Mouse (Mus musculus) lung, embryonic 15.5 days (tissue): ENCODE results near the gene Nol3. TPM values are rescaled to one million over a fixed set of nuclear protein-coding genes. Genes with fewer than 3 reads are reported as not detected.

Experiments used
- ATAC-seq: fragments of 200-750 bp; cut with Nextera tagmentation; 2 replicates; pipeline ENCODE4 v1.8.0; 2017; ENCODE audit warnings: moderate number of reproducible peaks, borderline replicate concordance; ENCODE audit not compliant: low FRiP score, low TSS enrichment; ENCODE audit errors: extremely low read depth
- H3K27ac ChIP-seq: fragments of 300-500 bp; sonication (generic); 2 replicates; pipeline ENCODE4 v1.5.1; 2015; ENCODE audit warnings: moderate library complexity, mild to moderate bottlenecking, inconsistent platforms
- H3K27me3 ChIP-seq: fragments of 300-500 bp; sonication (generic); 2 replicates; pipeline ENCODE4 v1.6.1; 2015; ENCODE audit warnings: inconsistent platforms
- H3K36me3 ChIP-seq: fragments of 300-500 bp; sonication (generic); 2 replicates; pipeline ENCODE4 v1.6.1; 2015; ENCODE audit warnings: inconsistent platforms
- H3K4me1 ChIP-seq: fragments of 300-500 bp; sonication (generic); 2 replicates; pipeline ENCODE4 v1.6.1; 2015; ENCODE audit warnings: inconsistent platforms
- H3K4me2 ChIP-seq: fragments of 300-500 bp; sonication (generic); 2 replicates; pipeline ENCODE4 v1.6.1; 2015; ENCODE audit warnings: inconsistent platforms, mild to moderate bottlenecking, moderate library complexity
- H3K4me3 ChIP-seq: fragments of 300-500 bp; sonication (generic); 2 replicates; pipeline ENCODE4 v1.5.1; 2015; ENCODE audit warnings: mild to moderate bottlenecking, inconsistent platforms
- H3K9ac ChIP-seq: fragments of 300-500 bp; sonication (generic); 2 replicates; pipeline ENCODE4 v1.6.1; 2015; ENCODE audit warnings: inconsistent platforms
- H3K9me3 ChIP-seq: fragments of 300-500 bp; sonication (generic); 2 replicates; pipeline ENCODE4 v1.6.1; 2016; ENCODE audit warnings: inconsistent platforms
- WGBS: fragments of 180-500 bp; shearing (Covaris S2); methylation state at CpG from one replicate; pipeline ENCODE4 v1.1.7; 2015; 5-methylcytosine and 5-hydroxymethylcytosine counted together
- polyA plus RNA-seq: library from polyadenylated mRNA; unstranded; fragments of >200 nt; fragmentation: Nextera tagmentation; extraction: Ambion mirVana; gene quantifications from 2 replicates; pipeline ENCODE4 v1.2.1, GENCODE M21; 2015

The Nol3 gene
- polyA plus RNA-seq, 1 experiment from 2014 or later, result 1.7 TPM

GRCm38 (mm10) chr8:105265128-105265527 is 10.8 kb upstream of the Nol3 start:
- no peaks in the 10 kb centered on the region for H3K9me3 ChIP-seq
- peaks cover 50% of the 10 kb centered on the region for H3K4me1 ChIP-seq
- WGBS, result 8% methylated on average over 10 of the region's 10 CpGs
- H3K27ac ChIP-seq, result no peak overlapping the region
- peaks cover 57% of the 10 kb centered on the region for H3K27me3 ChIP-seq
- peak overlapping the region; percentile 51; the same call in 1 of the 2 replicates for H3K9ac ChIP-seq
- peak overlapping the region; percentile 73 for H3K4me3 ChIP-seq
- H3K36me3 ChIP-seq, result no peaks in the 10 kb centered on the region
- H3K4me2 ChIP-seq, result peak overlapping the region; percentile 93
- ATAC-seq, result no peak

DNA sequence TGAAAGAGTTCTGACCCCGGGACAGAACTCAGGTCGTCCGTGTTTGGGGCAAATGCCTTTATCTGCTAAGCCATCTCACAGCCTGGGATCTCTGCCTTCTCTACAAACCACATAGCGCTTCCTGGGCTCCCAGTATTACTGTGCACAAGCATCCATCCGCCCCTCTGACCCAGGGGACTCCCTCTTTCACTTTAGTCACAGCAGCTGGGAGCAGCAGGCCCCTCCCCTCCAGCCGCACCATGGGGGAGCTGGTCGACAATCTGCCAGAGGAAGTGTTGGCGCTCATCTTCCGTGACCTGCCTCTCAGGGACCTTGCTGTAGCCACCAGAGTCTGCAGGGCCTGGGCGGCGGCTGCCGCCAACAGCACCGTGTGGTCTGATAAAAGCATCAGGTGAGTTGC is 9.2 kb upstream of the Nol3 start:
- WGBS, result 33% methylated on average over 13 of the region's 13 CpGs
- H3K9me3 ChIP-seq, result no peaks in the 10 kb centered on the region
- peaks cover 54% of the 10 kb centered on the region for H3K4me1 ChIP-seq
- no peak for ATAC-seq
- H3K27me3 ChIP-seq, result peaks cover 62% of the 10 kb centered on the region
- no peaks in the 10 kb centered on the region for H3K36me3 ChIP-seq
- H3K27ac ChIP-seq, result no peak overlapping the region
- no peak overlapping the region for H3K4me2 ChIP-seq
- H3K9ac ChIP-seq, result no peak overlapping the region
- H3K4me3 ChIP-seq, result no peak overlapping the region

DNA sequence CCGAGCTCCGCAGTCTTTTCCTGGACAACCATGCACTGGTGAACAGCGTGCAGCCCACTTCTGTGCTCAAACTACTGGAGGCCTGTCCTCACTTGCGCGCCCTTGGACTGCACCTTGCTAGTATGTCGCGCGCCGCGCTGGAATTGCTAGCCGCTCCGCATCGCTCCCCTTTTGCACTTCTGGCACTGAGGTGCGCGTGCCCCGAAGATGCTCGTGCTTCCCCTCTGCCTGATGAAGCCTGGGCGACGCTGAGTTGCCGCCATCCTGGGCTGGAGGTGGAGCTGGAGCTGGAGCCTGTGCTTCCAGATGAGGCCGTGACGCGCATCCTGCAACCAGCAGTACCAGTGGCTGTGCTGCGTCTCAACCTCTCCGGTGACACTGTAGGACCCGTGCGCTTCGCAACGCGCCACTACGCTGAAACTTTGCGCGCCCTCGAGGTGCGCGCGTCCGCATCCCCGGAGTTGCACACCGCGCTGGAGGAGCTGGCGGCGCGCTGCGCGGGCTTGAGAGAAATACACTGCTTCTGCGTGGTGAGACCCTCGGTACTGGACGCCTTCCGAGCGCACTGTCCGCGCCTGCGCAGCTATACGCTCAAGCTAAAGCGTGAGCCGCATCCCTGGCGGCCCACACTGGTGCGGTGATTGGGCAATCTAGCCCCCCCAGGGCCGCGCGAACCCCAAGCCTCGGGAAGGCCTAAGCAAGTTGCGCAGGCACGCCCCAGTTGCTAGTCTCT is 7.4 kb upstream of the Nol3 start:
- peak overlapping the region; percentile 91 for H3K4me2 ChIP-seq
- H3K27me3 ChIP-seq, result peaks cover 70% of the 10 kb centered on the region
- peak; percentile 32; the same call in 1 of the 2 replicates for ATAC-seq
- H3K9ac ChIP-seq, result peak overlapping the region; percentile 28
- peak overlapping the region; percentile 45 for H3K4me3 ChIP-seq
- WGBS, result 1% methylated on average over 65 of the region's 65 CpGs
- no peak overlapping the region for H3K27ac ChIP-seq
- H3K4me1 ChIP-seq, result peaks cover 49% of the 10 kb centered on the region
- no peaks in the 10 kb centered on the region for H3K9me3 ChIP-seq
- no peaks in the 10 kb centered on the region for H3K36me3 ChIP-seq

DNA sequence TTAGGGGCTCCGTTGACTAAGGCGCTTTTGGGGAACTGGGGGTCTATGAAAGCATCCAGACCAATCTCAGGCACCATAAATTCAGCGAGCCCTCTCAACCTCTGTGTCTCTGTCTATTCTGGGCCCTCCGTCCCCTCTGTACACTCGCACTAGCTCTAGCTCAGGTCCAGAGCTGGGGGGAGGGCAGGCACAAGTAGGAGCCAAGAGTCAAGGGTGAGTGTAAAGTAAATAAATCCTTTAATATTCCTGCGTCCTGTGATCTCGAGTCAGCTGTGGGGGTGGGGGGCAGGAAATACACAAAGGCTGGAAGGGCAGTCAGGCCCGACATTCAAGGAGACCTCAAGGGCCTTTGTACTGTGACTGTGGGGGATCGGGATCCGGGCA is 6.9 kb upstream of the Nol3 start:
- H3K36me3 ChIP-seq, result no peaks in the 10 kb centered on the region
- peaks cover 45% of the 10 kb centered on the region for H3K4me1 ChIP-seq
- peaks cover 74% of the 10 kb centered on the region for H3K27me3 ChIP-seq
- WGBS, result 3% methylated on average over 10 of the region's 10 CpGs
- peak overlapping the region; percentile 91 for H3K4me2 ChIP-seq
- no peak overlapping the region for H3K27ac ChIP-seq
- ATAC-seq, result peak; percentile 16; the same call in 1 of the 2 replicates
- H3K9me3 ChIP-seq, result no peaks in the 10 kb centered on the region
- H3K9ac ChIP-seq, result peak overlapping the region; percentile 28; the same call in 1 of the 2 replicates
- peak overlapping the region; percentile 45 for H3K4me3 ChIP-seq

GRCm38 (mm10) chr8:105269461-105269947 is 6.4 kb upstream of the Nol3 start, which contains the start of gene Hsf4:
Gene Hsf4 (plus strand): TSS chr8:105269801.
- peaks cover 78% of the 10 kb centered on the region for H3K27me3 ChIP-seq
- WGBS, result under 1% methylated on average over 42 of the region's 42 CpGs

DNA sequence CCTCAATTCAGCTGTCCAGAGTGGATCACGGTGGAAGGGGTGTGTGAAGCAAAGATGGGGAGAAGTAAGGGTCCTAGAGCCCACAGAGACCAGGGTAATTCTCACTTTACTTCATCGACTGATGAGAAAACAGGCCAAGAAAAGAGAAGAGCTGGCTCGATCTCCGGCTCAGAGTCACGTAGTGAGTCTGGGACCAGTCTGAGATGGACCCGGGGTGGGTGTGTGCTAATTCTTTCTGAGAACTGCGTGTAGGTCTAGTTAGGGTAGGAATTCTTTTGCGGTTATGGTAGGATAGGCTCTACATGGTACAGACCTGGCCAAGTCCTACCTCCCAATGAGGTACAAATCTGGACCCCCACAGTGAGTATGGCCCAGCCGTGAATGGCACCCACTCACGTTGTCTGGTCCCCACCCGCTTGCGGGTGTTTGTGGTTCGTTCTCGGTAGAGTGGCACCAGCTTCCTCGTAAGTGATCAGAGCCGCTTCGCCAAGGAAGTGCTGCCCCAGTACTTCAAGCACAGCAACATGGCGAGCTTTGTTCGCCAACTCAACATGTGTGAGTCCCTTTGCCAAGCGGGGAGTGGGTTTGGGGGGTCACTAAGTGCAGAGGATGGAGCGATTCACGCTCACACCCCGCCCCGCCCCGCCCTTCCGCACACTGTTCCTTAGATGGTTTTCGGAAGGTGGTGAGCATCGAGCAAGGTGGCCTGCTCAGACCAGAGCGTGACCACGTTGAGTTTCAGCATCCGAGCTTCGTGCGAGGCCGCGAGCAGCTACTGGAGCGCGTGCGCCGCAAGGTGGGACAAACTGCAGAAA is 5.6 kb upstream of the Nol3 start:
- Histone ChIP-seq H3K4me2 (peak overlapping the region; percentile 91), H3K9me3 (no peaks in the 10 kb centered on the region)

More at GRCm38 (mm10) chr8:105269461-105269947, 6.4 kb upstream of the Nol3 start, which contains the start of gene Hsf4:
- H3K4me1 ChIP-seq, result peaks cover 44% of the 10 kb centered on the region
- peak within 1 kb of the TSS; percentile 28 for H3K9ac ChIP-seq
- ATAC-seq, result peak; percentile 33; the same call in 1 of the 2 replicates
- peak within 1 kb of the TSS; percentile 91 for H3K4me2 ChIP-seq
- H3K27ac ChIP-seq, result no peak within 1 kb of the TSS
- no peaks in the 10 kb centered on the region for H3K9me3 ChIP-seq
- no peaks in the 10 kb centered on the region for H3K36me3 ChIP-seq
- H3K4me3 ChIP-seq, result peak within 1 kb of the TSS; percentile 45

GRCm38 (mm10) chr8:105270916-105271186 is 5.1 kb upstream of the Nol3 start:
- peak overlapping the region; percentile 91 for H3K4me2 ChIP-seq
- peaks cover 92% of the 10 kb centered on the region for H3K27me3 ChIP-seq
- H3K4me1 ChIP-seq, result peaks cover 43% of the 10 kb centered on the region
- no peaks in the 10 kb centered on the region for H3K9me3 ChIP-seq
- 7% methylated on average over 11 of the region's 11 CpGs for WGBS
- no peak overlapping the region for H3K27ac ChIP-seq
- no peak overlapping the region for H3K9ac ChIP-seq
- no peak for ATAC-seq
- H3K4me3 ChIP-seq, result 0 out of 2 replicates have a peak overlapping the region, but pooled peaks have one; percentile 2
- no peaks in the 10 kb centered on the region for H3K36me3 ChIP-seq

More for the DNA sequence above, 5.6 kb upstream of the Nol3 start:
- Histone ChIP-seq H3K27me3 (peaks cover 86% of the 10 kb centered on the region), H3K36me3 (no peaks in the 10 kb centered on the region), H3K4me1 (peaks cover 39% of the 10 kb centered on the region), H3K27ac (no peak overlapping the region), H3K4me3 (peak overlapping the region; percentile 45), H3K9ac (peak overlapping the region; percentile 28)
- no peak for ATAC-seq
- WGBS, result 6% methylated on average over 39 of the region's 39 CpGs

- Histone ChIP-seq H3K27me3 (peaks cover 96% of the 10 kb centered on the region), H3K27ac (no peak overlapping the region), H3K4me3 (no peak overlapping the region), H3K4me2 (peak overlapping the region; percentile 82; the same call in 1 of the 2 replicates), H3K4me1 (peaks cover 33% of the 10 kb centered on the region), H3K9ac (no peak overlapping the region), H3K36me3 (no peaks in the 10 kb centered on the region), H3K9me3 (no peaks in the 10 kb centered on the region)
- WGBS, result 11% methylated on average over 11 of the region's 11 CpGs
- no peak for ATAC-seq
Measured at GRCm38 (mm10) chr8:105275387-105275786, 553 bp upstream of the Nol3 start.

- H3K36me3 ChIP-seq, result 0 out of 2 replicates have a peak, but pooled peaks cover 2% of the 10 kb centered on the region
- peak overlapping the region; percentile 82 for H3K4me2 ChIP-seq
- 3% methylated on average over 30 of the region's 30 CpGs for WGBS
- no peaks in the 10 kb centered on the region for H3K9me3 ChIP-seq
- H3K27me3 ChIP-seq, result peaks cover 87% of the 10 kb centered on the region
- peak overlapping the region; percentile 16; the same call in 1 of the 2 replicates for H3K9ac ChIP-seq
- peaks cover 29% of the 10 kb centered on the region for H3K4me1 ChIP-seq
- peak; percentile 60; the same call in 1 of the 2 replicates for ATAC-seq
- H3K27ac ChIP-seq, result no peak overlapping the region
- peak overlapping the region; percentile 41 for H3K4me3 ChIP-seq
Measured at GRCm38 (mm10) chr8:105276292-105277120, 566 bp downstream of the Nol3 start.

DNA sequence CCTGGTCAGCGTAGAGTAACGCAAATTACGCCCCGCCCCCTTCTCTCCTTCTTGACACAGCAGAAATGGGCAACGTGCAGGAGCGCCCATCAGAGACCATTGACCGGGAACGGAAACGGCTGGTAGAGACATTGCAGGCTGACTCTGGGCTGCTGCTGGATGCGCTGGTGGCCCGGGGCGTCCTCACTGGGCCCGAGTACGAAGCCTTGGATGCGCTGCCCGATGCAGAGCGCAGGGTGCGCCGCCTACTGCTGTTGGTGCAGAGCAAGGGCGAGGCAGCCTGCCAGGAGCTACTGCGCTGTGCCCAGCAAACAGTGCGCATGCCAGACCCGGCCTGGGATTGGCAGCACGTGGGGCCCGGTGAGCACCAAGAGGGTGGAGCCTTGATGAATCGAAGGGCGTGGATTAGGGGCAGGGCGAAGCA is 3.0 kb downstream of the Nol3 start:
- ATAC-seq, result peak; percentile 35
- peak overlapping the region; percentile 20; the same call in 1 of the 2 replicates for H3K9ac ChIP-seq

DNA sequence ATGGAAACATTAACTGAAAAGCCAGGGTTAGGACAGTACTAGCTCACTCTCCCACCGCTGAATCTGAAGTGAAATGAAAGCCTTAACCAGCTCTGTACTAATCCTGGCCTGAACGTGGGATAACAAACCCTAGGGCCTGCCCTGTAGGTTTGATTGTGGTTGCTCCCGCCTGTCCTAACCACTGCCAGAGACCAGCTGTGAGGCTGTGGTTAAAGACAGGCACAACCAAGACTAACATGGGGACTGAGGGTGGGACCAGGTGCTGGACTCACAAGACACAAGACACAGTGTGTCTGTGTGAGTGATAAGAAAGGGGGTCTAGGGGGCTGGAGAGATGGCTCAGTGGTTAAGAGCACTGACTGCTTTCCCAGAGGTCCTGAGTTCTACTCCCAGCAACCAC is 4.6 kb downstream of the Nol3 start:
- 74% methylated on average over 3 of the region's 3 CpGs for WGBS
- Histone ChIP-seq H3K9ac (no peak overlapping the region), H3K9me3 (no peaks in the 10 kb centered on the region), H3K4me1 (peaks cover 41% of the 10 kb centered on the region), H3K27me3 (peaks cover 50% of the 10 kb centered on the region), H3K27ac (no peak overlapping the region), H3K4me2 (no peak overlapping the region), H3K36me3 (0 out of 2 replicates have a peak, but pooled peaks cover 4% of the 10 kb centered on the region), H3K4me3 (no peak overlapping the region)
- ATAC-seq, result no peak

More for the DNA sequence above, 3.0 kb downstream of the Nol3 start:
- Histone ChIP-seq H3K4me1 (peaks cover 43% of the 10 kb centered on the region), H3K27me3 (peaks cover 67% of the 10 kb centered on the region), H3K36me3 (0 out of 2 replicates have a peak, but pooled peaks cover 4% of the 10 kb centered on the region), H3K4me2 (peak overlapping the region; percentile 51), H3K9me3 (no peaks in the 10 kb centered on the region), H3K27ac (no peak overlapping the region), H3K4me3 (peak overlapping the region; percentile 22)
- 2% methylated on average over 28 of the region's 28 CpGs for WGBS
